Mouse (Mus musculus): ENCODE results near the gene Irs1.

Irs1 gene

GRCm38 (mm10) chr1:82291151-82291797, at the start of gene Irs1:
Irs1 (minus strand) TSS chr1:82291416.
- DNase-seq (ENCODE audit: low read depth), result no peak

DNA sequence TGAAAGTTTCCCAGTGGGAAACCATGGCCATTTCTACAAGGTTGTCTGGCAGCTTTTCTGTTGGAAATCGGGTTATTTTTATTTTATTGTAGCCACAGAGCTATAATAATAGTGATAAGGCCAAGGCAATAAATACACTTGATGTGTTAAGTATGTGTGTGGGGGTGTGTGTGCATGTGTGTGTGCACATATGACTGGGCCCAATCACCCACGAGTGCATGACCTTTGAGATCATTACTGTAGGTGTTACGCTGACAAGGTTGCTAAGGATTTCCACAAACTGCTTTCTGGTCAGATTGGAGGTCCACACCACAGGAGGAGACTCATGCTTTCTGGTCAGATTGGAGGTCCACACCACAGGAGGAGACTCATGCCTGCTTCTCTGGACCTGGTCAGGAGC, 43.3 kb upstream of the Irs1 start:
- DNase-seq (ENCODE audit: low read depth), result no peak

DNA sequence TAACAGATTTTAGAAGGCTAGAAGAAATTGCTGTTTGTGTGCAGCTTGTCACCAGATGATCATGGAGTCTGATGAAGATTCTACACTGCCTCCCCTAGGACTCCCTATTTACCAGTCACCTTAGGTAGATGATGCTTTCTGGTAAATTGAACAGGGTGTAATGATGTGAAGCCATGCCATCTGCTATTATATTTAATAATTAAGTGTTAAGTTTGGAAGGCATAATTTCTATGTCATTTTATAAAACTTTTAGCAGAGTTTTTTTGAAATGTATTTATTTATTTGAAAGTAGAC, 38.7 kb upstream of the Irs1 start:
- no peak for DNase-seq (ENCODE audit: low read depth)

DNA sequence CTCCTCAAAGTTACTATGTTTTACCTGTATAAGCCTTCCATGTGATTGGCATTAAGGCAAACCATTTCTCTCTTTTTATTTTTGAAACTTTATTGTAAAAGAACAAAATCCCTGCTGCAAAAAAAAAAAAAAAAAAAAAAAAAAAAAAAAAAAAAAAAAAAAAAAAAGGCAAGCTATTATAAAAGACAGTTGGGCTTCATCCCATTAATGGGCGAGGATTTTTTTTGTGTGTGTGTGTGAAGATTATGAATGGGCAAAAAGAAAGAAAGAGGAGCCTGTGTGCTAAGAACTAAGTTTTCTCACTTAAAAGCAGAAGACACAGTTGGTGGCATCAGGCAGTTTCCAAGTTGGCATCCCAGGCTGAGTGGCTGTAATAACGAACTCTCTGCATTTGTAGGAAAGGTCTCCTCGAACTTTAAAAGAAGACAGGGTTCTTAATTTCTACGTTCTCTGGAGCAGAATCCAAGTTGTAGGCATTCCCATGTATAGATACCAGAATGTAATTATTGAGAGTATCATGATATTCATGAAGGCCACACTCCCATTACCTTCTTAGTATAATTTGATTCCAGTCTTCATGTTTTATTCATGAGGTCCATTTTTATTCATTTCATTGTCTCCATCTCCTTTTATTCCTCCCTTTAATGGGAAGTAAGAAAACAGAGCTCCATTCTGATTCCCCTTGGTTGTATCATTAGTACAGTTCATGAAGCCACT, 38.2 kb upstream of the Irs1 start:
- no peak for DNase-seq (ENCODE audit: low read depth)

- DNase-seq (ENCODE audit: low read depth), result peak; percentile 26
Measured at GRCm38 (mm10) chr1:82328033-82328775, 37.0 kb upstream of the Irs1 start.

DNA sequence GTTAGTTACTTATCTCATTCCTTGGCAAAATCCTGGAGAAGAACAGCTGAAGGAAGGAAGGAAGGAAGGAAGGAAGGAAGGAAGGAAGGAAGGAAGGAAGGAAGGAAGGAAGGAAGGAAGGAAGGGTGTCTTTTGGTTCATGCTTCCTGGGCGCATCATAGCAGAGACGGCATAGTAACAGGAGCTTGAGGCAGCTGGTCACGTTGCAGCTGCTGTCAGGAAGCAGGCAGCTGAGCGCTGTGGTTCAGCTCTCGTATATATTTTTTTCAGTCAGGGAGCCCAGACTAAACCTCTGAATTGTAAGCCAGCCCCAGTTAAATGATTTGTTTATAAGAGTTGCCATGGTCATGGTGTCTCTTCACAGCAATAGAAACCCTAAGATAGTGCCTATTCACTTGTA, 34.9 kb upstream of the Irs1 start:
- no peak for DNase-seq (ENCODE audit: low read depth)

DNA sequence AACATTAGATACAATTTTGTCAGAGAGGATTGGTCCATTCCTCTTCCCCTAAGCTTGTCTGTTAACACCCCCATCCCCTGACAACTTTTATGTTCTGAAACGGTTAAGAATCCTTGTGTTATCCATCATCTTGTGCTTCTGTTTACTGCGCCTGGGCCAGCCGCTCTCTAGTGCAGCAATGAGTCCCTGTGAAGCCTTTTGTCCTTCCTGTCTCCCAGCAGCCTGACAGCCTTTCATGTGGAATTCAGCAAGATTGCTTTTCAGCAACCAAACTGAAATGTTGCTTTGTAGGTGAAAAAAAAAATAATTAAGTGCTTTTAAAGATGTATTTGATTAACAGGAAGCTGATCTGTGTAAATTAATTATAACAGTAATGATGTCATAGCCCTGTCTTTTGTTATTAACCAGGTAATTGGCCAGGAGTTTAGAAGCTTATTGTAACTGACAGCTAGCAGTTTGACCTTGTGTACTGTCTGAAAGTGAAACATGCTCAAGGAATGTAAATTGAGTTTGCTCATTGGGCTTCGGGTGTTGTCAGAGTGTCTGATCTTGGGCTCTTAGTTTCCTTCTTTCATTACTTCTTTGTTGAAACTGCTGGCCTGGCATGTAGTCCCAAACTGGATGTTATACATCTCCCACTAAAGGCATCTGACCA, 33.0 kb upstream of the Irs1 start:
- DNase-seq (ENCODE audit: low read depth), result no peak

DNA sequence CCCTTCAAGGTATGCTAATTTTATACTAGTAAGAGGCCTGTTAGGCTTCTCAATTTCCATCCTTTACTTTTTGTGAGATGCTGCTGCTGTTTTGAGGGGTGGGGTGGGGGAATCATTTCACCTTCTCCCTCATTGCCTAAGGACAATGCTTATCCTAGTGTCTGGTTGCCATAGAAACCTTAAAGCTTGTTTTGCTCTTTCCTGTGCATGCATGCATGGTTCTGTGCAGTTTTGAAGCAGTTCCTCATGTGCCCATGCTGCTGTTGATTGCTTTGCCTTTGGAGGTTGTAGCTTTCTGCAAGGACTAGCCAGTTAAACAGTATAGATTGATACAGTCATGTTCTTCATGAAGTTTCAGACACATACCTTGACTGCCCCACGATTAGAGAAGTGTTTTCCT, 30.2 kb upstream of the Irs1 start:
- no peak for DNase-seq (ENCODE audit: low read depth)

DNA sequence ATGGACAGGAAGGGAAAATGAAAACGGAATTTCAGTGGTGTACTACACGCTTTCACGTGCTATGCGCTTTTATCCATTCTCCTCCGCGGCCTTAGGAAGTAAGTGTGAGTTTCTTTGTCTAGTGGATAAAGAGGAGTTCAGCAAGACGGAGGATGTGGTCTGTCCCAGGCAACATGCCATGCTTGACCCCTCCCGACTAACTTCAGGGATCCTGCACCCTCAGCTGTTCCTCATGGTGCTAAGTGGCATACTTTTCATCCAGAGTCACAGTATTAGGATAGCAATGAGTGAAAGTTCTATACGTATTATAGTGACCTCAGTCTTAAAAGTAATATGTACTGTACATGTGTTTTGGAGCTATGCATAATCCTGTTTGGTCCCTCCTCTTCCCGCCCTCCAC, 29.6 kb upstream of the Irs1 start:
- DNase-seq (ENCODE audit: low read depth), result no peak

- no peak for DNase-seq (ENCODE audit: low read depth)
Measured at GRCm38 (mm10) chr1:82320456-82320855, 29.2 kb upstream of the Irs1 start.

- peak; percentile 87 for DNase-seq (ENCODE audit: low read depth)
Measured at GRCm38 (mm10) chr1:82316746-82317126, 25.5 kb upstream of the Irs1 start.

DNA sequence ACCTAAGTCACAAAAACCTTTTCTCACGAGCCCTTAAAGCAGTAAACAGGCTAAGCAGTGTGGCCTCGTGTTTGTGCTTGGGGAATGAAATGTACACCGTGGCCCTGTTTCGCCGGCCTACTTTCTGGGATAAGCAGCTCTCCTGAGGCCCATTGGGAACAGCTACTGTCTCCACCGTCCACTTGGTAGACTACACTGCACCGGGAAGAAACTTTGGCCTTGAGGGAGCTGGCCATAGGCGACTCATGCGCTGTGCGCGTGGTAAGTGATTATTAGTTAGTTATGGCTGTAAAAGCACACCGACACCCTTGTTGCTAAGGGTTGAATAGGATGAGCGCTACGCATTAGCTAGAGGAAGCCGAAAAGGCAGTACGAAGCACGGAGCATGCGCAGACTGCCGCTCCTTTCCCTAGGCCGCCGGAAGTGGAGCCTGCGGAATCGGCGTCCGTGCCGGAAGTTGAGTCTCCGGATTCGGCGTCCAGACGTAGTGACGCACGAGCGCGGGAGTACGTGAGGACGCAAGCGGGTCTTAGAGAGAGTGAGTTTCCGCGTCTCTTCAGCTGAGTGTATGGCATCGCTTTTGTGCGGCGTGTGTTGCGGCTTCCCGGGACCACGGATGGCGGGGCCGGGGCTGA, 25.0 kb upstream of the Irs1 start, which contains the start of gene Rhbdd1:
TSS of gene Rhbdd1 (plus strand) at position 342 of the 635 bp plus-strand sequence.
- DNase-seq (ENCODE audit: low read depth), result peak; percentile 96

DNA sequence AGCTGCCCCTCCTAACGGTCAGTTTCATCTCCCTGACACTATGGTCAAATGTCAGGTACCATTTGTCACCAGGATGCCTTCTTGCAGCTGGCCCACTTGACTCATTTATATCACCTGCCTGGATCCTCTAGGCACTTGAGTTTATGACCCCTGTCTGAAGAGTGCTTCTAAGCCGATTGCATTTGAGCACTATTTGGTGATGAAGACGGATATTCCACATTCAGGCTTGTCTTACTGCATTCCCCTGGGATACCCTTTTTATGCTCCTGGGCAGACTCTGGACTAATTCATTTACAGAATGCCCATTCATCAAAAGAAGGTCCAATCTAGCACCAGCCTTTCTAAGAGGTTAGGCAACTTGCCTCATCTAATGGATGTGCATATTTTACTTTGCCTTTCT, 13.3 kb upstream of the Irs1 start:
- DNase-seq (ENCODE audit: low read depth), result no peak

- DNase-seq (ENCODE audit: low read depth), result peak; percentile 18
Measured at GRCm38 (mm10) chr1:82298586-82298985, 7.4 kb upstream of the Irs1 start.

DNA sequence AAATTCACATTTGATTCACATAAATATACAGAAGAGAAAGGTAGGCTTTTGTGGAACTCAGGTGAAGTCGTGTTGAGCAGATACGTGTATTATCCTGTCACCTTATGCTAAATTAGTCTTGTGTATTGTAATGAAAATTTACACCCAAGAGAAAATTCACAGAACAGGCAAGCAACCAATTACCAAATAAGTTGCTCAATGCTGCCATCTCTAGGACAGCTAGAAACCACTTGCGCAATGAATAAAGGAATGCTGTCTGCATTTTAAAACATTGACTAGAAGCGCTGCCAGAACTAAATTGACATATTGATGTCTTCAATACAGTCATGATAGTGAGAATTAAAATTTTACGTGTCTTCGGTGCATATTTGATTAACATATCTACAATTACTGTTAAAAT, 2.9 kb upstream of the Irs1 start:
- DNase-seq (ENCODE audit: low read depth), result peak; percentile 58

- no peak for DNase-seq (ENCODE audit: low read depth)
Measured at GRCm38 (mm10) chr1:82292771-82293170, 1.6 kb upstream of the Irs1 start.

DNA sequence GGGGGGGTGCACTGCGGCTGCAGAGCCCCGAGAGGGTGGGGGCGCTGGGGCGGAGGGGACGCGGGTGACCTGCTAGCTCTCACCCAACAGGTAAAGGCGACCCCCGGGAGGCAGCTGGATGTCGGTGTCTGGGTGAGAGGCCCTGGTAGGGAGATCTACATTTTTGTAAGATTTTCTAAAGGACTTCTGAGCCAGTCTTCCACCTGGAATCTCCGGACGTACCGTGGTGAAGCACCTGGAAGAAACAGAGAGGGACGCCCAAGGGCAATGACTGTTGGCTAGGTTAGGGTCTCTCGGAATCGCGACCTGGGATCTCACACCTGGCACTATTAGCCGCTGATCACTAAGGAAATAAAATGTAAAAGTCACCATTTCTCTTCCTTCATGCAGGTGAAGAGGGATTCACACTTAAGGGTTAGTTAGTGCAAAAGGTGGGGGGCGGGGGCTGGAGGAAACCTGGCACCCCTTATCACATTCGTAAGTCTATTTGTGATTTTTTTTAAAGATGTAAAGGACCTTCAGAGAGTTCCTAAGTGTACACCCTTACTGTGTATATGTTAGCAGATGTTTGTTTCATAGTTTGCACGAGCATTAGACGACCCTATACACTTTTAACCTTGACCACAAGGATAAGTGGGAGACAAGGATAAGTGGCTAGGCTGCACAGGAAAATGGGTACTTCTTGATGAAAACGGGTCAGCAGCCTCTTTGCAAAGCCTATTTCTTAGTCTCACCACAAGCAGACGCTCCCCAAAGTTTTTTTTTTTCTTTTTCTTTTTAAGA, 905 bp upstream of the Irs1 start:
- no peak for DNase-seq (ENCODE audit: low read depth)

GRCm38 (mm10) chr1:82290723-82291150, 479 bp downstream of the Irs1 start:
- DNase-seq (ENCODE audit: low read depth), result no peak

- no peak for DNase-seq (ENCODE audit: low read depth)
Measured at GRCm38 (mm10) chr1:82289990-82290681, 1.1 kb downstream of the Irs1 start.

DNA sequence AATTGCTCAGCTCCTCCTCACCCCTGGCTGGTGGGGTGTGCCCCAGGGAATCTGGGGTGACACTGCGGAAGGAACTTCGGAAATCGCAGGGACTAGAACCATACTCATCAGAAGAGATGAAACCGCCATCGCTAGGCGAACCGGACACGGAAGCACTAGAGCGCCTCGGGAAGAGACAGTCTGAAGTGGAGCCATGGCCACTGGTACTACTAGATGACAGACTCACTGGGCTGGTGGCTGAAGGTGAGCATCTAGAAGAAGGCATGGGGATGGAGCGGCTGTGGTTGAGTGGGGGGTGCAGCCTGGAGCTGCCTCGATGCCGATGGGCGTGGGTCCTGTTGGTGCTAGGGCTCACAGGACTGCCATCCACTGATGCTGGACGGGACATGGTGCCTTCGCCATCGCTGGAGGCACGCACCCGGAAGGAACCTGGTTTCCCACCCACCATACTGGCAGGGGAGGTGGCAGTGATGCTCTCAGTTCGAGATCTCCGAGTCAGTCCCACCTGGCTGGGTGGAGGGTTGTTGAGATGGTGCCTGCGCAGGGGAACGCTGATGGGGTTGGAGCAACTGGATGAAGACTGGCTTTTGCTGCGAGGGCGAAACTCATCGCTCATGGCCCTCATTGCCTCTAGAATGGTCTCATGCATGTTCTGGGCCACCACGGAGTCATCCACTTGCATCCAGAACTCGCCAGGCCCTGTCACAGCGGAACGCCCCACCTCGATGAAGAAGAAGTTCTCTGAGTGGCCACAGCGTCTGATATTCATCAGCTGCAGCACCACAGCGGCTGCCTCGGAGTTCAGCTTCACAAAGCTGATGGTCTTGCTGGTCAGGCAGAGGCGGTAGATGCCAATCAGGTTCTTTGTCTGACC, 1.9 kb downstream of the Irs1 start:
- no peak for DNase-seq (ENCODE audit: low read depth)
